Mouse (Mus musculus): ENCODE measurements around the gene Mgat4b.
A peak's percentile ranks its signal among the peaks of the same experiment; 100 is the strongest.

Gene Mgat4b

DNA sequence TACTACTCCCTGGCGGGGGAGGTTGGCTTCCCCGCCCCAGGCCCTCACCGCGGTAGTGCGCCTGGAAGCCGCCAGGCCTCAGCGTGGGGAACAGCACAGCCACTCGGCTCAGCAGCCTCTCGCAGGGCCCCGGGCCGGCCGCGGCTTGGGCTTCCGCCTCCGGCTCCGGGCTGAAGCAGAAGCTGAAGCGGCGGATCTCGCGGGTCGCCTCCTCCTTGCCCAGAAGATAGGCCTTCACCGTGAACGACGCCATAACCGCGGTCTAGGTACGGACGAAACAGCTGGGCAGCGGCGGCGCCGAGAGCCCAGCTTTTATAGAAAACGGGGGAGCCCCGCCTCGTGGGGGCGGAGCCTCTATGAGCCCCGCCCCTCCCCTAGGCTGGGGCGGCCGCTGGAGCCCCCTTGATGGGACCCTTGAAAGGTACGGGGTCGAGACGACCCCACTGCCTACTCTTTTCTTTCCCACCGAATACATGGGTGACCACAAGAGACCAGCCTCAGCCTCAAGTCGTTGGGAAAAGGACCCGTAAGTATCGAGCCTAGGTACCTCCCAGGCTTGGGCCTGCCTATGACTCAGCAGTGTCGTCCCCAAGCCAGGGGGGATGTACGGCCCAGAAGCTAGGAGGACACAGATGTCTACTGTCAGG lies at the start of gene Mgat4b, which contains the start of gene Sqstm1:
Gene Mgat4b, plus strand, starts transcription at position 386 of the 647 bp plus-strand sequence.
Gene Sqstm1, minus strand, starts transcription at position 323 of the 647 bp plus-strand sequence.
- peak; percentile 48 for ATAC-seq (ENCODE audit: low TSS enrichment)

DNA sequence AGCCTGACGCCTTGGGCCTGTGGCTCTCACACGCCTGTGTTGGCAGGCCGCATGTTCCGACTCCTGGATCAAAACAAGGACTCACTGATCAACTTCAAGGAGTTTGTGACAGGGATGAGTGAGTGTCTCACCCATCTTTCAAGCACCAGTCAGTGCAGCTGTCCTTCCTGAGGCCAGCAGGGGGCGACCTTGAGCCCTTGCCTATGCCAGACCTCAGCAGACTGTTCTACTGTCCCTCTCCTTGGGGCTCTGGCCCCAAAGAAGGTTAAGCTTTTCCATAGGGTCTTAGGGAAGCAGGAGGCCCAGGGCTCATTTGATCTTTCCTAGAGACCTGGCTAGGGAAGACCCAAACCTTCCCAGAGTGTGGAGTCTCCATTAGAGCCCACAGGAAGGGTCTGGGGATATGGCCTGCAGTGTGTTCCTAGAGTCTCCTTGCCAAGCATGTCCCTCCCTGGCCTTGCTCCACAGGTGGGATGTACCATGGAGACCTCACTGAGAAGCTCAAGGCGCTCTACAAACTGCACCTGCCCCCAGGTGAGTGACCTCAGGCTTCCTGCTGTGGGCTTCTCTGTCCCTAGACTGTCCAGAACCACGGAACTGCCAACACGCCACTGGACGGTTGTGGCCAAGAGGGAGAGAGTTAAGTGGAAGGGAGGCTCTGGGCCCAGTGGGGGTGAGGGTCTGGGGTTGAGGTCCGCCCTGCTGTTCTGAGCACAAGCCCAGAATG lies 48.9 kb upstream of the Mgat4b start:
- peak; percentile 72 for ATAC-seq (ENCODE audit: low TSS enrichment)

DNA sequence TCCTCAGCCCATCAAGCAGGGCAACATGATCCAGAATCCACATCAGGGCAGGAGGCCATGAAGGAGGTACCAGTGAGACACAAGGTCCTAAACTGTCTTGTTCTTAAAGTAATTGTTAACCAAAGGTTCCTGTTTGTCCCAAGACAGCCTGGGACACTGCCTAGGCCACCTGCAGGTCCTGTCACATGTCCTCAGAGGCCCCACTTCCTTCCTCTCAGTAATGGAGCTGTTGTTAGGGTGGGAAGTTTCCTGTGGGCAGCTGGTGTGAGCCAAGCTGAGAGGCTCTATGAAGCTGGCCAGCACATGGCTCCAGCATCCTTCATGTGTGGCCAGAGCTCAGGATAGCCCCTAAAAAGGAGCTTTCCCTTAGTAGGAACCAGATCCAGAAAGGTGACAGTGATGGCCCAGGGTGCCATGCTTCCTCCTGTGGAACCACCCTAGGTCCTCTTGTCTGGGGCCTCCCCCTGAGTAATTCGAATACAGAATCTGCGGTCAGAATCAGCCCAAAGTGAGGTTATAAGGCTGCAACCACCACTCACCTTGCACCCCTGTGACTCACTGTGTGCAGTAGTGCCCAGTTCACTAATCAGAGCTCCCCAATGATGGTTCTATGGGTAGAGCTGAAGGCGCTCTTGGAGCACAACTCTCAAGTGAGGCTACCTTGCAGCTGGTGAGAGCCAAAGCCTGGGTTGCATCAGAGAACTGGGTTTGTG lies 48.2 kb upstream of the Mgat4b start:
- no peak for ATAC-seq (ENCODE audit: low TSS enrichment)

DNA sequence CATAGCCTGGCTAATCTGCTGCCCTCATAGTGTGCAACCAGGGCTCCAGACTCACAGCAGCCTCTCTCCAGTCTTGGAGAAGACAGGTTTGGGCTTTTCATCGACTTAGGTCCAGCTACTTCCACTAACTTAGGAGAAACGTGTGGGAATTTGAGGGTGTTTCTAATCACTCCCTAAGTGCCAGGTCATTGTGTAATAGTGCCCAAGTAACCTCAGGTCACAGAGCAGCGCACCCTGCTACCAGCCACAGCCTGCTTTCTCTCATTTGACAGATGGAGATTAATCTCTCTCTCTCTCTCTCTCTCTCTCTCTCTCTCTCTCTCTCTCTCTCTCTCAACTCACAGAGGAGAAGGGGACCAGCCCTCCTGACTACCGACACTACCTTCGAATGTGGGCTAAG lies 42.3 kb upstream of the Mgat4b start:
- no peak for ATAC-seq (ENCODE audit: low TSS enrichment)

DNA sequence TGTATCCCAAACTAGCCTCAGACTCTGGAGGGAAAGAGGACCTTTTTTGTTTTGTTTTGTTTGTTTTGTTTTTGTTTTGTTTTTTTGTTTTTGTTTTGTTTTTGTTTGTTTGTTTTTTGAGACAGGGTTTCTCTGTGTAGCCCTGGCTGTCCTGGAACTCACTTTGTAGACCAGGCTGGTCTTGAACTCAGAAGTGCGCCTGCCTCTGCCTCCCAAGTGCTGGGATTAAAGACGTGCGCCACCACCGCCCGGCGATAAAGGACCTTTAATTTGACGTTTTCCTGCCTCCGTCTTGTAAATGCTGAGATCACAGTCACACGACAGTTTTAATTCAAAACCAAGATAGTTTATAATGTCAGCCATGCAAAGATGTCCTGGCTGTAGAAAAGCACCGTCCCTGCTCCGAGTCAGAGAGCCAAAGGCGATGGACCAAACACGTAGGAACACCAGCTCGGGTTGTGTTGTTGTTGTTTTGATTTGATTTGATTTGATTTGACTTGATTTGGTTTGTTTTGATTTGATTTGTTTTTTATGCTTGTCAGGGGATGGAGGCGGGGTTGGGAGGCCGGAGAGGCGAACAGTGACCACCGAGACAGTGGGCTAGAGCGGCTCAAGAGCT lies 36.5 kb upstream of the Mgat4b start, which contains the start of gene Mrnip:
Gene Mrnip, plus strand, starts transcription at position 334 of the 619 bp plus-strand sequence.
- ATAC-seq (ENCODE audit: low TSS enrichment) = peak; percentile 15; the same call in 1 of the 2 replicates

DNA sequence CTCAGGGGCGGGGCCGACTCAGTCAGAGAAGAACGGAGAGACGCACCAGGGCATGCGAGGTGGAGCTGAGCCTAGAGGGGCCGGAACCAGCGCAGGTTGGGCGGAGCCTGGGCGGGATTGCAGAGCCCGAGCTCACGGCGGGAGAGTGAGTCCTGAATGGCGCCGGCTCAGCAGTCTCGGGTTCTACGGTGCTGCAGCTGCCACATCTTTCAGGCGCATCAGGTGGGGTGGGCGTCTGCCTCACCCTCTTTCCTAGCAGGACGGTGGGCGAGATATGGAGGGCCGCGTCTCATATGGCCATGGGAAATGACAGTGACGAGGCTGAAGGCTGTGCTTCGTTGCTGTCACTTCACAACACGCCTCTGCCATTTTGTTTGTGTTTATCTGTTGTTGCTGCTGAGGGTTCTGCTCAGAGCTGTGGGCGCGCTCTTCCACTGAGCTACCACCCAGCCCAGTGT lies 35.9 kb upstream of the Mgat4b start:
- peak; percentile 90 for ATAC-seq (ENCODE audit: low TSS enrichment)

DNA sequence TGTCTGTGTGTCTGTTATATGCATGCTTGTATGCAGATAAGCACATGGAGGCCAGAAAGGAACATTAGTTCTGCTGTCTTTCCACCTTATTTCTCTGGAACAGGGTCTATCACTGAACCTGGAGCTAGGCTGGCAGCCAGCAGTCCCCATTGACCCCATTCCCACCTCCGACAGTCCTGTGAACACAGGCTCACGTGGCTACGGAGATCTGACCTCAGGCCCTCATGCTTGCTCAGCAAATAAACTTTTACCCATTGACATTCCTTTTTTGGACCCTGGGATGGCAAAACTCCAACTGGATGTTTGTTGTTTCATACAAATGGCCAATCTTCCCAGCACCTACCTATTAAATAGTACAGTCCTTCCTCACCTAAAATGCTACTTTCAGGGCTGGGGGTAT lies 34.3 kb upstream of the Mgat4b start:
- no peak for ATAC-seq (ENCODE audit: low TSS enrichment)

DNA sequence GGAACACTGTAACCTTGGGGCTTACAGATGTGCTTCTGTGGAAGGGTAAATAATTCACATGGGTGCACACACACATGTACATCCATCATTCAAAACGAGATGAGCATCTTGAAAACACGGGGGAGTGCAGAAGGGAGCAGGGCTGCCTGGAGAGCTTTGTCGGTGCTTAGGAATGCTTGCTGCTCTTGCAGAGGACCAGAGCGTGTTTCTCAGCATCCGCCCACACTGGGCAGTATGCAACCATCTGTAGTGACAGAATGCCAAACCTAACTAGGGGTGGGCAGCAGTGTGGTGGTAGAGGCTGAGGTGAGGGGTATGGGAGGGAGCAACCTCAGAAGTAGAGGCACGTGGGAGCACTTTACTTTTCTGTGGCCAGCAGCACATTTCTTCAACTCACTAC lies 33.6 kb upstream of the Mgat4b start:
- peak; percentile 56 for ATAC-seq (ENCODE audit: low TSS enrichment)

DNA sequence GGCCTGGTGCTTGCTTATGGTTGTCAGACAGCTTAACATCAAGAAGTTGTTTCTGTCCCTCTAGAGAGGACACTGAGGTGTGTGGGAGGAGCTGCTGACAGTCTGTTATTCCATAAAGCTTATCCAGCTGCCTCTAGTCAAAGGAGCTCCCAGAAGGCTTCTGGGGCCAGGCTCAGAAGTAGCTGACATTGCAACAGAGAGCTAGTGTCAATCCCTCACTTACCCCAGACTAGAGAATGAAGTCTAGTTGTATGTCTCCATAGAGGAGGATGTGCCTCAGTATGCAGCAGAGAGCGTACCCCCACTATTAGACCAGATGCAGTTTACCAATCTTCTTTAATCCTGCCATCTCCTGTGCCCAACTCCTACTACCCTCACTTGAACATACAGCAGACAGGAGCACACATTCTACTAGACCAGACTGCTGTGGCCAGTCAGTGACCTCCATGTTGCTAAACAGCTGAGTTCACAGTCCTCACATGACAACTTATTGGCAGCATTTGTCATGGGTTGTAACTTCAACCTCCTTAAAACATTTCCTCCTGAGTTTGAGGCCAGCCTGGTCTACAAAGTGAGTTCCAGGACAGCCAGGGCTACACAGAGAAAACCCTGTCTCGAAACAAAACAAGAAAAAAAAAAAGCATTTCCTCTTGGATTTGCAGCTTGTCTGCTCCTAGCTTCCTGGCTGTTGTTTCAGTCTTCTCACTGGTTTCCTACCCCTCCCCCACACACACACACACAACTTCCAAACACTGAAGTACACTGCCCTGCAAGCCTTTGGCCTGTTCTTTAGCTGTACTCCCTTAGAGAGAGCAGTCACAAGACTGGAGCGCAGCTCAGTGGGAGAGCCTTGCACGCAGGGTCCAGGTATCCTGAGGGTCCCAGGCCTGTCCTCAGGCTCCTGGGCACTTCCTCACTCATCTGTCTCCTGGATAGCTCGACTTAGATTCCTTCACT lies 31.9 kb upstream of the Mgat4b start:
- ATAC-seq (ENCODE audit: low TSS enrichment) = 0 out of 2 replicates have a peak, but pooled peaks have one; percentile 17

DNA sequence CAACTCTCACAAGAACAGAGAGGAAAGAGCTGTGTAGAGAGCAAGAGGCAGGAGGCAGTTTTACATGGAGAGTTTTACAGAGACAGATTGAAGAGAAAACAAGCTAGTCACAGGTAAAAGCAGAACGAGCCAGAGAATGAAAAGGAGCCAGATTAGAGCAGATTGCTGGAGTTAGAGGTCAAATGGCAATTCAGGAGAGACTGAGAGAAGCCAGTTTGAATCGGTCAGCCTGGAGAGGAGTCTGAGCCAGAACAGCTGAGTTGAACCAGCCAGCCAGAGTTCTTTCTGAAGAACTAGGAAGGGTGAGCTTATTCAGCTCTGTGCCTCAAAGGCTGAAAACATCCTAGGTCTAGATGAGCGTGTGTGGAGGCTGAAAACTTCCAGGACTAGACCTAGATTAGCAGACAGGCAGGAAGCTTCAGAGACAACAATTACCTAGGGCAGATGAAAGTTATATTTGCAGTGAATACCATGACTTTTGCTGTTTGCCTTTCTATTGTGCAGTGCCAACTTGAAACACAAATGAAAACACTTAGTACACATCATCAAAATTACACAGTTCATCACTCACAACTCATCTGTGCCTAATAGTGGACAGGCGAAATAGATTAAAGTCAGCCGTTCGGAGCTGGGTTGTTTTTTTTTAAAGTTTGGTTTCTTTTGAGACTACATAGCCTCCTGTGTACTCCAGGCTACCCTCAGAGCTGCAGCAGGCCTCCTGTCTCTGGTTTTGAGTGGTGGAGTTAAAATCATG lies 30.0 kb upstream of the Mgat4b start:
- ATAC-seq (ENCODE audit: low TSS enrichment) = no peak

DNA sequence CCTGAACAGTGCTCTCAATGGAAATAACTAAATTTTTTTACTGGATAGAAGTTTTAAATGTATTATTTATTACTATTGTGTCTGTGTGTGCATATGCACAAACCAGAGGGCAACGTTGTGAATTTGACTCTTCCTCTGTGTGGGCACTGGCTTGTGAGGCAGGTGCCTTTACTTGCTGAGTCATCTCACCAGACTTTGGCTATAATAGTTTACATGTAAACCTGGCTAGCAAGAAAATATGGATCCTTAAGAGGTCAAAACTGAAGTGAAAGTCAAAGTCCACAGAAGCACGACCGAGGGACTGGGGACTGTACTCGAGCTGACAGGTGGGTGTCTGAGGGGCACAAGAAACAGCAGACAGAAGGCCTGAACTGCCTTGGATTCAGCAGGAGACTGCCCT lies 28.0 kb upstream of the Mgat4b start:
- no peak for ATAC-seq (ENCODE audit: low TSS enrichment)

DNA sequence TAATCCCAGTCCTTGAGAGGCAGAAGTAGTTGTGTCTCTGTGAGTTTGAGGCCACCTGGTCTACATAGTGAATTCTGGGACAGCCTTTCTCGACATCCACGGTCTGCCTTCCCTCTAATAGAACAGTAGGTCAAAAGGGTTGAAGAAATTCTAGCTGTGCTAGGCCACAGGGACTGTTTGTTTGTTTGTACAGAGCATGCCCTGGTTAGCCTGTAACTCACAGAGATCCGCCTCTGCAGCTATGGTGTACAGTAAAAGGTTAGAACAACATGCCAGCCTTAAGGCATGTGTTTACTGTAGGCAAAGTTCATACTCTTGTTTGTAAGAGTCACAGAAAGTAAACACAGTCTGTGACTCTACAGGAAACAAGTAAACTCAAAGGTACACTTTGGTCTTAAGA lies 25.9 kb upstream of the Mgat4b start:
- ATAC-seq (ENCODE audit: low TSS enrichment) = no peak

DNA sequence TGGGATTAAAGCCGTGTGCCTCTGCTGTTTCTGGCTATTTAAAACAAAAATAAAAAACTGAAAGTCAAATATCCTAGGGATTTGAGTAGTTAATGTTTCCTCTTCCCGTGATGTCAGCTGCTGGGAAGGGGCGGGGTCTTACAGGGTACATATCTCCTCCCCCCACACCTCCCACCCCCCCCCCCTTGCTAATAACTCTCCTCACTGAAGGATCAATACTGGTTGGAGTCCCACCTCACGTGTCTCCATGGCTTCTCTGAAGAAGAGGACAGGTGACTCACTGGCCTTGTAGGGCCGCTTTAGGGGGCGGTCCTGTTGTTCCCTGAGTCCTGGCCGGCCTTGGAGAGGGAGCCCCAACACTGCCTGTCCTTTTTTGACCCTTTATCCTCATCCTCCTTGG lies 22.0 kb upstream of the Mgat4b start:
- ATAC-seq (ENCODE audit: low TSS enrichment) = no peak

DNA sequence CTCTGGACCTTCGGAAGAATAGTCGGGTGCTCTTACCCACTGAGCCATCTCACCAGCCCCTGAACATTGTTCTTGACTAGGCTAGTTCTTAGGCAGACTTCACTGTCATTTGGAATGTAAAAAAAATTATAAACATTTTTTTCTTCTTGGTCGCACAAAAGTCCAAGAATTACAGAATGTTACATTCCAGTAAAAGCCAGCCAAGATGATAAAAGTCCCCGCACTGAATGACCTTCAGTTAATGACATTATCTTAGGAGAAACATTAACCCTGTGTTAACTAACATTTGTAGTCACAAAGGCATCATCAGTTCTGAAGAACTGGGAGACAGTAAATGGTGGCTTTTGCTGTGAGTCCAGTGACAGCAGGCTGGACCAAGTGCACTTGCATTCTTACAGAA lies 20.3 kb upstream of the Mgat4b start:
- ATAC-seq (ENCODE audit: low TSS enrichment) = no peak

DNA sequence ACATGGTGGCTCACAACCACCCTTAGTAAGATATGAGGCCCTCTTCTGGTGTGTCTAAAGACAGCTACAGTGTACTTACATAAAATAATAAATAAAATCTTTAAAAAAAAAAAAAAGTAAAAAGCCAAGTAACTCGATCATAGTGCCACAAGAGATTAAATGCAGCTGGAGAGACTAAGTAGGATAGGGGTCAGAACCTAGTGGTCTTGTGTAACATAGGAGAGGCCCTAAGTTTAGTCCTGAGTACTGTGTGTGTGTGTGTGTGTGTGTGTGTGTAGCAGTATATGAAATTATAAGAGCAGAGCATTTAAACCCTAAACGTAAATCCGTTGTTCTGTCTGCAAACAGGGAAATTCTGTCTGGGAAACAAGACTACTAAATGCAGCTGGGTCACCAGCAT lies 18.4 kb upstream of the Mgat4b start:
- ATAC-seq (ENCODE audit: low TSS enrichment) = no peak

DNA sequence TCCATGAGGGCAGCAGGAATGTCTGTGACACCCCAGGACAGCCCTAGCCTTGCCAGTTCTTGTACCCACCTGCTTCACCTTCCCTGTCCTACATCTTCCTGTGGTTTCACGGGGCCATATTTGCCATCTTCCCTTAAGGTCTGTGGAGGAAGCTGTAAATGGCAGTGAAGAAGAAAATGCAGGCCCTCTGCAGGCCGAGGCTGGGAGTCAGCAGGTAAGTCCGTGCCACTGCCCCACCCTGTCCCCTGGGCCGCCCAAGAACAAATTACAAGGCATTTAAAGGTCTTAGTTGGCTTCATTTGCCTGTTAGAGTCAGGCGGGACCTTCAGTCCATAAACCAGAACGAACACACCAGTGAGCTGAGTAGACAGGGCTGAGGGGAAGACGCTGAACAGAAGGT lies 16.6 kb upstream of the Mgat4b start:
- no peak for ATAC-seq (ENCODE audit: low TSS enrichment)

DNA sequence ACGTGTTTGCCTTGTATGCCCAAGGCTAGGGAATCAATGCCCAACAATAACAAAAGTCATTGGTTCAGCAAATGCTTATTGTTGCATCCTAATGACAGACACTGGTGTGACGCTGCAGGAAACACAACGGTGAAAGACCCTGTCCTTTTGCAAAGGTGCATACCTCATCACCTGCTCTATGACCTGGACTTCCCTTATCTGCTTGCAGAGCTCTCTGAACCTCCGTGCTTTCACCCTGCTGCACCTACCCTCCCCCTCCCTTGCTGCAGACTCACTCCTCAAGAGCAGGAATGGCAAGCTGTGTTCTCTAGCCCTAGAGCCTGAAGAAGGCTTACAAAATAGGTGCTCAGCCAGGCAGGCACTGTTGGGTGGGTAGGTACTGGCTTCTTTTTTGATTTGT lies 15.9 kb upstream of the Mgat4b start:
- ATAC-seq (ENCODE audit: low TSS enrichment) = no peak

DNA sequence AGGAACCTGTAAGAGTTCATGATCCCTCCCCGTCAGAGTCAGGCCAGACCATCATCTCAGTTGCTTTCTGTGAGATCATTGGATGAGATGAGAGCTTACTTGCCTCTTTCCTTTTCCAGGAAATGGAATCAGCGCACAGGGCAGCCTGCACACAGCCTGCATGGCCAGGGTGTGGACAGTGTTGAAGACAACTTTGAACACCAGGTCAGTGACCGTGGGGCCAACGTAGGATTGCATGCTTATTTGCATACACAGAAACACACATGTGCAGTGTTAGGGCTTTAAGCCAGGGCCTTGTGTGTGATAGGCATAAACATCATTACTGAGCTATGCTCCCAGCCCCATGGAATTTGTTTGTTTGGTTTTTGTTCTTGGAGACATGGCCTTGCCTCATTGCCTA lies 13.2 kb upstream of the Mgat4b start:
- no peak for ATAC-seq (ENCODE audit: low TSS enrichment)

DNA sequence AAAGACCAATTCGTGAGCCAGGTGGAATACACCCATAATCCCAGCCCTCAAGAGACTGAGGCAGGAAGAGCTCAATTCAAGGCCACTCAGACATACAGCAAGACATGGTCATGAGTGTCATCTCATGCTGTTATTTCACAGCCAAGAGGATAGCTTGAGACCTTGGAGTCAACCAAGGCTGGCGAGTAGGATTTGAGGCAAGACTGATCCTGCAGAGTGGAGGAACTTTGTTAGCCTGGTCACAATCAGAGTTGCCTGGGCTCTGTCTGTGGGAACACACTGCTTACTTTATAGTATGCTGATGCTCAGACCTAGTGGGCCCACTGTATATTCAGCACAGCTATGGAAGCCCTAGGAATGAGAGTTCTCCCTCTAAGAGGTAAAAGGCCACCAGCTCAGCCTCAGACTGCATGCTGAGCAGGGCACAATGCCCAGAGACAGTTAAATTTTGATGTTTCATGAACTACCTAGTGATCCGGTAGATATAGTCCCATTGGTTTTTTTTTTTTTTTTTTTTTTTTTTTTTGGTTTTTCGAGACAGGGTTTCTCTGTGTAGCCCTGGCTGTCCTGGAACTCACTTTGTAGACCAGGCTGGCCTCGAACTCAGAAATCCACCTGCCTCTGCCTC lies 12.4 kb upstream of the Mgat4b start:
- ATAC-seq (ENCODE audit: low TSS enrichment) = no peak

DNA sequence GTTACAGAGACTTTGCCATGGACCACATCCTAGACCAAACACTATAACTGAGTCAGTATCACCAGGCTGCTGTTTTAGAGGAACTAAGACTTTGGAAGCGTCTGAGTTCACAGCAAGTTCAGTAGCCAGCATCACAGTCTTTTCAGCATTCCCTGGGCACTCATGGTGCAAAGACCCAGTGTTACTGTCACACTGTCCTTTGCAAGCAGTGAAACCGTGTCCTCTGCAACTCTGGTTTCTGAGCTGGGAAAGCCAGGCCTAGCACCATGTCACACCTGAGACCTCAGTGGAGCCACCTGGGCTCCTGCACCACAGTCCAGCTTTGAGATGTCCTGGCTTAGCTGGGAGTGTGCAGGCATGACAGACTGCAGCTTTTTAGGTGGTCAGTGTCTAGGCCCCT lies 11.8 kb upstream of the Mgat4b start:
- no peak for ATAC-seq (ENCODE audit: low TSS enrichment)

Measured in frontal cortex, adult (tissue).